Mouse (Mus musculus) liver, adult 2 months (tissue): Measurements from ENCODE around the gene Mageh1.

ENCODE experiments used
- CTCF ChIP-seq: fragments of 200-500 bp; IDR thresholded peaks from 2 replicates; pipeline ENCODE4 v1.5.1; 2011; ENCODE audit warnings: low read depth, low read length, control low read depth
- POLR2A ChIP-seq: fragments of 200-500 bp; IDR thresholded peaks from 2 replicates; pipeline ENCODE4 v1.6.1; 2011; ENCODE audit warnings: low read length, control low read depth; ENCODE audit not compliant: insufficient read depth; ENCODE audit errors: extremely low read depth

DNA sequence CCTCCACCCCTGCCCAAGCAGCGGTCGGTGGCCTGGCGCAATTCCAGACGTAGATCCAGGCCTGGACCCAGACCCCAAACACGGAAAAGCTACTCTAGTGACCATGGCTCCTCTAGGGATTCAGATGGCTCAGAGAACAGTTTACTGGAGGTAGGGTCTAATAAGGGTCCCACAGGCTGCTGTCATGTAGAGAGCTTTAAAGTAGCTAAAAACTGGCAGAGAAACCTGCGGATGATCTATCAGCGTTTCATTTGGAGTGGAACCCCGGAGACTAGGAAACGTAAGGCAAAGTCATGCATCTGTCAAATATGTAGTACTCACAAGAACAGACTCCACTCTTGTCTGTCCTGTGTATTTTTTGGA is 29.7 kb downstream of the Mageh1 start:
- TF ChIP-seq CTCF (no peak), POLR2A (no peak)
